In the genomic region with DNA sequence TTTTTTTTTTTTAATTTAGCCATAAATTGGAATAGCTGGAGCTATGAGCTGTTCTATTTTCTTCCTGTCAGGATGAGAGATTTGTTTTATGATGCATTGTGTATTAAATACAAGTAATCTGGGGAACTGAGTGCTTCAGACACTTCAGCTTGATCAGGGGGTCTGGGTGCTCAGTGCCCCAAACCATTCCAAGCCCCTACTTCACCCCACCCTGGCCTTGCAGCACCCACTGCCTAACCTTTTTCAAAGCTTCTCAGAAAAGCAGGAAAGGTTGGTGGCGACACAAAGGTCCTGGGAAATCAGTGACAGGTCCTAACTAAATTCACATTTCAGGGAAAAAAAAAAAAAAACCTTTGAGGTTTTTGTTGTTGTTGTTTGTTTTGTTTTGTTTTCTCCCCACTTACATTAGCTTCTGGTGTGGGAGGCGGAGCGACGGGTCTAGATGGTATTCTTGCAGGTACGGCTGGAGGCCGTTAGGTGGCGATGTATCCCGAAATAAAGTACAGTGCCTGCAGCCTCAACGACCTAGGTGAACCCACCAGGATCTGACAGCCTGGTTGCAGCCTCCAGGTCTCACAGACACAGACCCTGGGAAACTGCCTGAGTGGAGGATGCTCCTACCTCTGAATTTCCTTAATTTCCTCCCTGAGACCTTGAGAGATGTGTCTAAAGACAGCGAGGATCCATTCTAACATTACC, we compare ENCODE assay signal across 8 mouse cellular contexts.
DNase-seq lines count a peak whose midpoint lies in the region; ATAC-seq and TF ChIP-seq lines count a peak whose summit lies in the region.

No protein-coding gene starts in this region.

- H3K9ac ChIP-seq in forebrain, embryonic 11.5 days (ENCODE audit: low read length): no peak overlapping the region
- no peak overlapping the region for H3K9ac ChIP-seq in heart, embryonic 16.5 days (ENCODE audit: low read length)
- H3K9ac ChIP-seq in liver, postnatal 0 days (replicated peaks): no peak overlapping the region

- peaks cover 2% of the 10 kb centered on the region; the same call in 1 of the 2 replicates for H3K27me3 ChIP-seq in forebrain, embryonic 11.5 days (ENCODE audit: control insufficient read depth, insufficient read depth, low read length)
- no peaks in the 10 kb centered on the region for H3K27me3 ChIP-seq in heart, embryonic 16.5 days (ENCODE audit: control insufficient read depth, insufficient read depth, low read length)
- H3K27me3 ChIP-seq in liver, postnatal 0 days (ENCODE audit: insufficient read depth, low read length): peaks cover 24% of the 10 kb centered on the region

- H3K4me1 ChIP-seq in forebrain, embryonic 11.5 days (replicated peaks; ENCODE audit: control insufficient read depth, insufficient read depth, low read length): peaks cover 2% of the 10 kb centered on the region; the same call in 1 of the 2 replicates
- H3K4me1 ChIP-seq in heart, embryonic 16.5 days (ENCODE audit: control insufficient read depth, insufficient read depth, low read length): peaks cover 4% of the 10 kb centered on the region; the same call in 1 of the 2 replicates
- H3K4me1 ChIP-seq in liver, postnatal 0 days (ENCODE audit: insufficient read depth): no peaks in the 10 kb centered on the region
- peaks cover 4% of the 10 kb centered on the region; the same call in 1 of the 2 replicates for H3K4me1 ChIP-seq in olfactory bulb, adult 2 months (ENCODE audit: control insufficient read depth, insufficient read depth, low read length)

- TF ChIP-seq CTCF in liver, postnatal 0 days (IDR thresholded peaks at IDR 0.05; ENCODE audit: low read depth): peak; percentile 72
- TF ChIP-seq CTCF in olfactory bulb, adult 2 months (IDR thresholded peaks at IDR 0.05; ENCODE audit: insufficient read depth, low read depth, low read length): peak; percentile 41; the same call in 1 of the 2 replicates

- H3K9me3 ChIP-seq in forebrain, embryonic 11.5 days (ENCODE audit: control insufficient read depth, low read length): no peaks in the 10 kb centered on the region
- no peaks in the 10 kb centered on the region for H3K9me3 ChIP-seq in heart, embryonic 16.5 days (replicated peaks; ENCODE audit: control insufficient read depth, low read length)
- H3K9me3 ChIP-seq in liver, postnatal 0 days (ENCODE audit: low read length): no peaks in the 10 kb centered on the region

- H3K4me2 ChIP-seq in forebrain, embryonic 11.5 days (ENCODE audit: low read depth, low read length, severe bottlenecking): no peak overlapping the region
- no peak overlapping the region for H3K4me2 ChIP-seq in heart, embryonic 16.5 days (ENCODE audit: low read depth, low read length)
- no peak overlapping the region for H3K4me2 ChIP-seq in liver, postnatal 0 days (ENCODE audit: low read depth, low read length)

- TF ChIP-seq POLR2A in olfactory bulb, adult 2 months (IDR thresholded peaks at IDR 0.05; ENCODE audit: insufficient read depth, low read depth, low read length): no peak

- ATAC-seq in forebrain, embryonic 11.5 days (replicated peaks; ENCODE audit: low FRiP score): peak; percentile 49
- ATAC-seq in heart, embryonic 16.5 days (replicated peaks; ENCODE audit: extremely low read depth, insufficient read depth, low FRiP score): peak; percentile 58; the same call in 1 of the 2 replicates
- ATAC-seq in liver, postnatal 0 days: no peak
- ATAC-seq in erythroblast, adult 5-6 weeks (replicated peaks; ENCODE audit: low FRiP score, poor library complexity, severe bottlenecking): no peak

- DNase-seq in 416B (ENCODE audit: low read depth): peak; percentile 85
- peak; percentile 64 to 78 for DNase-seq in adrenal gland, postnatal 36 days
- peak; percentile 83 for DNase-seq in forebrain, embryonic 11.5 days (ENCODE audit: low spot score)
- DNase-seq in kidney, postnatal 14 days: peak; percentile 89
- peak; percentile 60 for DNase-seq in liver, postnatal 0 days

- WGBS in forebrain, embryonic 11.5 days: 7% methylated on average over 10 of the region's 10 CpGs
- 16% methylated on average over 10 of the region's 10 CpGs for WGBS in heart, embryonic 16.5 days
- 10% methylated on average over 10 of the region's 10 CpGs for WGBS in liver, postnatal 0 days (ENCODE audit: insufficient replicate concordance)
- WGBS in olfactory bulb, adult 2 months: 13% methylated on average over 10 of the region's 10 CpGs

- H3K27ac ChIP-seq in forebrain, embryonic 11.5 days (ENCODE audit: low read depth, low read length): no peak overlapping the region
- H3K27ac ChIP-seq in heart, embryonic 16.5 days (ENCODE audit: low read length): no peak overlapping the region
- no peak overlapping the region for H3K27ac ChIP-seq in liver, postnatal 0 days (ENCODE audit: low read depth)
- H3K27ac ChIP-seq in olfactory bulb, adult 2 months (ENCODE audit: insufficient read depth, low read depth, low read length): no peak overlapping the region

- TF ChIP-seq EP300 in liver, postnatal 0 days (IDR thresholded peaks at IDR 0.05; ENCODE audit: low read depth): no peak

- H3K36me3 ChIP-seq in forebrain, embryonic 11.5 days (ENCODE audit: control insufficient read depth, insufficient read depth, low read length): no peaks in the 10 kb centered on the region
- no peaks in the 10 kb centered on the region for H3K36me3 ChIP-seq in heart, embryonic 16.5 days (ENCODE audit: control insufficient read depth, insufficient read depth)
- no peaks in the 10 kb centered on the region for H3K36me3 ChIP-seq in liver, postnatal 0 days (replicated peaks; ENCODE audit: insufficient read depth, low read length)

- no peak overlapping the region for H3K4me3 ChIP-seq in forebrain, embryonic 11.5 days (ENCODE audit: low read depth, low read length)
- no peak overlapping the region for H3K4me3 ChIP-seq in heart, embryonic 16.5 days (ENCODE audit: low read length)
- H3K4me3 ChIP-seq in liver, postnatal 0 days (ENCODE audit: low read depth, low read length): no peak overlapping the region
- no peak overlapping the region for H3K4me3 ChIP-seq in olfactory bulb, adult 2 months (ENCODE audit: insufficient read depth, low read depth, low read length)

Comparison
In these comparisons a context has a peak if more than half of its experiments do, and no peak if none do; other contexts are left out.
1. ATAC-seq: peak in forebrain, embryonic 11.5 days (single experiment) and heart, embryonic 16.5 days (single experiment); none in liver, postnatal 0 days (single experiment) and erythroblast, adult 5-6 weeks (single experiment).
2. Peak in every context shown above with its lines, with median percentiles within 50 percentile points of each other: DNase-seq.